Mouse (Mus musculus): ENCODE measurements around the gene Ptpro. TPM values are rescaled to one million over a fixed set of nuclear protein-coding genes. Genes with fewer than 3 reads are reported as not detected.

Gene Ptpro
- polyA plus RNA-seq, 1 experiment = 2.7 TPM

DNA sequence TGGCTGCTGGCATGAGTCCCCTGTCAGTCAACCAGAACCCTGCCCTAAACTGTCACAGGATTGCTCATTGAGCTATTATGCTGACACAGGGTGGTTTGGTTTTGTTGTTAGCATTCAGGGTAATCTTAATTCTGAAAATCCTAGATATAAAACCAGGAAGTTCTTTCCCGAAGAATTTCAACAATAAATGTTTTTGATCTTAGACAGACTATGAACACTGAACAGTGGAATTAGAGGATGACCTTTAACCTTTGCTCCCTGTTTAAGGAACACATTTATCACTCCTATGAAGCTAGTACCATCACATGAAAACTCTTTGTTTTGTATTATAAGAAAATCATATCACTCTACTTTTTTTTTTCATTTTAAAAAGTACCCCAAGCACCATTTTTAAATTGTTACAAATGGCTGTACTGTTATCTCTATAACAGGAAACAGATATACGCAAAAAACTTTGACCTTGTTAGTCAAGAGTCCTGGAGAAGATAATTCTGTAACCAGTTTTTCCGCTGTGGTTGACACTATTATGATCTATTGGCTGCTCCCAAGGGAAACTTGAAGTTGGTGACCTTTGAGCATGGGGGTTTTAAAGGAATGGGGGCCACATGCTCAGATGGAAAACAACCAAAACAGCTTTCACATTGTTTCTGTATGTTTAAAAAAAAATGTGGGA, 253.6 kb downstream of the Ptpro start:
- no peak for TF ChIP-seq CTCF (IDR thresholded peaks at IDR 0.05; ENCODE audit: borderline replicate concordance, control insufficient read depth, extremely low read depth, insufficient read depth, low read length, poor library complexity)
- no peak for TF ChIP-seq POLR2A (IDR thresholded peaks at IDR 0.05; ENCODE audit: control insufficient read depth, extremely low read depth, insufficient read depth, low read length, poor library complexity)
- H3K27me3 ChIP-seq (ENCODE audit: control insufficient read depth, insufficient read depth, low read length) = no peaks in the 10 kb centered on the region
- no peaks in the 10 kb centered on the region for H3K36me3 ChIP-seq (ENCODE audit: control insufficient read depth, insufficient read depth, low read length)
- H3K4me1 ChIP-seq (replicated peaks; ENCODE audit: control insufficient read depth, insufficient read depth, low read length) = no peaks in the 10 kb centered on the region
- DNase-seq = no peak
- H3K27ac ChIP-seq (ENCODE audit: control insufficient read depth, insufficient read depth, low read length) = no peak overlapping the region
- WGBS = 89% methylated on average over 3 of the region's 3 CpGs
- H3K4me3 ChIP-seq (ENCODE audit: control insufficient read depth, insufficient read depth, low read length) = no peak overlapping the region

DNA sequence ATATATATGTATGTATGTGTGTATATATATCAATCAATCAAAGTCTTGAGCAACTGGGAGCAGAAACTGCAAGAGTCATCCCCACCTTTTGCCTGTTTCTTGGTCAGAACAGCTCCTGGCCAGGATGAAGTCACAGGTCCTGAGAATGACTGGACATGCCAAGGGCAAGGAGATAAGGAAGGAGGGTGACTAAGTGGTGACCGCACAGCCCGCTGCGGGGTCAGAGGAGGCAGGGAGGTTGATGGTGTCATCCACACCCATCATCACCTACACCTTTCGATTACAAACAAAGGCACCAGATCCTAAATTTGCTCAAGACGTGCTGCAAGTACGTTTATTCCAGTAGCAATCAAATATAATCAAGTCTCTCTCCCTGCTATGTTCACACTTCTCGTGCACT, 254.4 kb downstream of the Ptpro start:
- no peak overlapping the region for H3K4me3 ChIP-seq (ENCODE audit: control insufficient read depth, insufficient read depth, low read length)
- no peaks in the 10 kb centered on the region for H3K4me1 ChIP-seq (replicated peaks; ENCODE audit: control insufficient read depth, insufficient read depth, low read length)
- no peak for DNase-seq
- no peaks in the 10 kb centered on the region for H3K36me3 ChIP-seq (ENCODE audit: control insufficient read depth, insufficient read depth, low read length)
- 98% methylated on average over 7 of the region's 7 CpGs for WGBS
- H3K27me3 ChIP-seq (ENCODE audit: control insufficient read depth, insufficient read depth, low read length) = no peaks in the 10 kb centered on the region
- no peak for TF ChIP-seq POLR2A (IDR thresholded peaks at IDR 0.05; ENCODE audit: control insufficient read depth, extremely low read depth, insufficient read depth, low read length, poor library complexity)
- TF ChIP-seq CTCF (IDR thresholded peaks at IDR 0.05; ENCODE audit: borderline replicate concordance, control insufficient read depth, extremely low read depth, insufficient read depth, low read length, poor library complexity) = no peak
- H3K27ac ChIP-seq (ENCODE audit: control insufficient read depth, insufficient read depth, low read length) = no peak overlapping the region

DNA sequence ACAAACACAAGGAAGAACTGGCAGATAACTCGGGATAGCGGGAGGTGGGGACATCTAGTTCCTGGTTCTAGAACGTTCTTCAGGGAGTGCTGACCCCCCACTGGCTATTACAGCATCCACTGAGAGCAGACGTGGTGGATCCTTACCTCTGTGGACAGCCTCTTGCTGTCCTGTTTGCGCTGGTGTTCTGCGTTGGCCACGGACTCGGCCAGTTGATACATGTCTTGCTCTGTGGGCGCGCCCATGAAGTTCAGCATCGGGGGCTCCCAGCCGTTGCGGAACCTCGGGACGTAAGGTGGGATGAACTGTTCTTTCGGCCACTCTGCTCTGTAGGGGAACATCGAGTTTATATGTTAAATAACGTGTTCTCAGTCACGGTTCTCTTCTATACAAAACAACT, 256.8 kb downstream of the Ptpro start:
- no peaks in the 10 kb centered on the region for H3K27me3 ChIP-seq (ENCODE audit: control insufficient read depth, insufficient read depth, low read length)
- H3K36me3 ChIP-seq (ENCODE audit: control insufficient read depth, insufficient read depth, low read length) = no peaks in the 10 kb centered on the region
- no peak overlapping the region for H3K4me3 ChIP-seq (ENCODE audit: control insufficient read depth, insufficient read depth, low read length)
- TF ChIP-seq POLR2A (IDR thresholded peaks at IDR 0.05; ENCODE audit: control insufficient read depth, extremely low read depth, insufficient read depth, low read length, poor library complexity) (no peak), CTCF (IDR thresholded peaks at IDR 0.05; ENCODE audit: borderline replicate concordance, control insufficient read depth, extremely low read depth, insufficient read depth, low read length, poor library complexity) (no peak)
- DNase-seq = no peak
- WGBS = 97% methylated on average over 19 of the region's 19 CpGs
- H3K27ac ChIP-seq (ENCODE audit: control insufficient read depth, insufficient read depth, low read length) = no peak overlapping the region
- no peaks in the 10 kb centered on the region; the same call in 1 of the 2 replicates for H3K4me1 ChIP-seq (replicated peaks; ENCODE audit: control insufficient read depth, insufficient read depth, low read length)

DNA sequence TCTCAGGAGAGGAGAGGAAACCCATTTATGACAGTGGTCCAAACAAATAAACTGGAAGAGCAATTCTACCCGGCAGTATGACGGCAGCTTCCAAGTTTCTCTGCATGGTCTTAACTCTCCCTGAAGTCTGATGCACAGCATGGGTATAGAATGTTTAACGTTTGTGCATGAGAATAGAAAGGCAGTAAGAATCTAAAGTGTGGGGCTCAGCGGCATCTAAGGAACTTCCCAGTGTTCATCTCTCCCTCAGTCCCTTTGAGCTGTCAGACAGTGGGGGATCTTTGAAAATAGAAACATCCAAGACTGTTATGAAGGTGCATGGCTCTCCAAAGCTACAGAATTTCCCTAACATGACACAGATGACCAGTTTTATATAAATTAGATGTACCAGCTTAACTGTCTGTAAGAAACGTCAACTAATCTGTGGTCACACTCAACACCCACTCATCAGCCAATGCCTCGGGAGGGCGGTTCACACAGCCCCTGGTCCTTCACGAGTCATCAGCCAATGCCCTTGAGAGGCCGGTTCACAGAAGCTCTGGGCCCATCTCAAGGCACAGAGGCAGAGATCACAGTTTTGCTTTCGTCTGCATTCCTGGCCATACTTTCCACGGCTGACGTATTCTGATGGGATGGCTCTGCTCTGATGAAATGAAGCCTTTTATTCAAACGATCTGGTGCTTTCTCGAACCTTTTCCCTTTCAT, 257.4 kb downstream of the Ptpro start:
- H3K36me3 ChIP-seq (ENCODE audit: control insufficient read depth, insufficient read depth, low read length) = no peaks in the 10 kb centered on the region
- H3K4me1 ChIP-seq (replicated peaks; ENCODE audit: control insufficient read depth, insufficient read depth, low read length) = no peaks in the 10 kb centered on the region; the same call in 1 of the 2 replicates
- no peaks in the 10 kb centered on the region for H3K27me3 ChIP-seq (ENCODE audit: control insufficient read depth, insufficient read depth, low read length)
- TF ChIP-seq CTCF (IDR thresholded peaks at IDR 0.05; ENCODE audit: borderline replicate concordance, control insufficient read depth, extremely low read depth, insufficient read depth, low read length, poor library complexity) (no peak), POLR2A (IDR thresholded peaks at IDR 0.05; ENCODE audit: control insufficient read depth, extremely low read depth, insufficient read depth, low read length, poor library complexity) (no peak)
- DNase-seq = no peak
- WGBS = 93% methylated on average over 14 of the region's 14 CpGs
- H3K27ac ChIP-seq (ENCODE audit: control insufficient read depth, insufficient read depth, low read length) = no peak overlapping the region
- no peak overlapping the region for H3K4me3 ChIP-seq (ENCODE audit: control insufficient read depth, insufficient read depth, low read length)

DNA sequence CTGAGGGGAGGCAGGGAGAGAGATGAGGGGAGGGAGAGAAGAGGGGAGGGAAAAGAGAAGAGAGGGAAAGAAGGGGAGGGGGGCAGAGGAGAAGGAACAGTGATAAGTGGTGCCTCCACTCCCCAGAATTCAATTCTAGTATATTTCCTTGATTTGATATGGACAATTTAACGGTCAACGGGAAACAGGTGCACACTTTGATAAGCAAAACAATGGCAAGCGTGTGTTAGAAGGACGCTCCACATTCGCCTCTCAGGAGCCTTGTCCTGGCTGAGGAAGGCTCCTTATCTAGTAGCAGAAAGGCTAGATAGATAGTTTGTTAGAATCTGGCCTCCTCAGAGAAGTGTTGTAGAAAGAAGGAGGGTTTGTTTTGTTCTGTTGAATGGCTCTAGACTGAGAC, 260.6 kb downstream of the Ptpro start:
- DNase-seq = no peak
- Histone ChIP-seq H3K27ac (ENCODE audit: control insufficient read depth, insufficient read depth, low read length) (no peak overlapping the region), H3K27me3 (ENCODE audit: control insufficient read depth, insufficient read depth, low read length) (no peaks in the 10 kb centered on the region), H3K36me3 (ENCODE audit: control insufficient read depth, insufficient read depth, low read length) (no peaks in the 10 kb centered on the region), H3K4me1 (replicated peaks; ENCODE audit: control insufficient read depth, insufficient read depth, low read length) (no peaks in the 10 kb centered on the region; the same call in 1 of the 2 replicates), H3K4me3 (ENCODE audit: control insufficient read depth, insufficient read depth, low read length) (no peak overlapping the region)
- TF ChIP-seq CTCF (IDR thresholded peaks at IDR 0.05; ENCODE audit: borderline replicate concordance, control insufficient read depth, extremely low read depth, insufficient read depth, low read length, poor library complexity) = no peak
- TF ChIP-seq POLR2A (IDR thresholded peaks at IDR 0.05; ENCODE audit: control insufficient read depth, extremely low read depth, insufficient read depth, low read length, poor library complexity) = no peak
- 69% methylated on average over 5 of the region's 5 CpGs for WGBS

Other genes with a start within 250 kb of the Ptpro start
- 0.41 and 0.49 TPM in 2 replicates for gene Rerg, start 81.8 kb upstream of the Ptpro start, polyA plus RNA-seq (2012; rRNA removed)